Mouse (Mus musculus) urinary bladder, postnatal 36 days (tissue): ENCODE data around the gene Ptgs1.
"Not testable (repeated sequence)": the region's sequence is repeated elsewhere in the genome, so short reads cannot be mapped to it uniquely, and the experiment has no call there.

Source experiments
- DNase-seq, 2 experiments: peaks; one replicate each; pipeline ENCODE4 v3.0.0; 2022; ENCODE audit warnings: low spot score in 2 of 2, mixed read lengths in 1 of 2

The Ptgs1 gene

GRCm38 (mm10) chr2:36230366-36230765 lies at the start of gene Ptgs1:
Gene Ptgs1 (plus strand): TSS chr2:36230426.
- peak; percentile 60 to 72 for DNase-seq

- DNase-seq = not testable (repeated sequence)
Measured at GRCm38 (mm10) chr2:36181587-36182368, 48.4 kb upstream of the Ptgs1 start.

GRCm38 (mm10) chr2:36183278-36183677 lies 46.9 kb upstream of the Ptgs1 start:
- no peak for DNase-seq

- no peak for DNase-seq
Measured at GRCm38 (mm10) chr2:36184192-36184591, 46.0 kb upstream of the Ptgs1 start.

DNA sequence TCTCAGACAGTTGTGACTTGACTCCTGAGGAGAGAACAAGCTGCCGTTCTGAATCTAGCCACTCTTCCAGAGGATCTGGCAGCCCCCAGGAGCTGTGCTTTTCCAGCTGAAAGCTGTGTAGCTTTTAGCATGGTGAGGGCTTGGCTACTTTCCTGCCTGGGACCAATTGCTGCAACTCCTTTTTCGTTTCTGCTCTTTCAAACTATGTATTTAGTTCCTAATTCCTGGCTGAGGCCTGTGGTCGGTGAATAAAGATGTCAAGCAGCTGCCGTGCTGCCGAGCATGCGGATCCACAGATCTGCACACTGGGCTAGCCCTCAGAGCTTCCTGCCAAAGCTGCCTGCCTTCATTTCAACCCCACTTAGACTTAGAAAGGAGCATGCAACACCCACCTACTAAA lies 45.4 kb upstream of the Ptgs1 start:
- DNase-seq = no peak

- DNase-seq = not testable (repeated sequence)
Measured at GRCm38 (mm10) chr2:36189200-36189599, 41.0 kb upstream of the Ptgs1 start.

GRCm38 (mm10) chr2:36191098-36191941 lies 38.9 kb upstream of the Ptgs1 start:
- no peak for DNase-seq

GRCm38 (mm10) chr2:36197021-36197420 lies 33.2 kb upstream of the Ptgs1 start:
- DNase-seq = no peak

GRCm38 (mm10) chr2:36197919-36198881 lies 32.0 kb upstream of the Ptgs1 start:
- peak in 1 of 2 experiments; percentile 19 for DNase-seq

DNA sequence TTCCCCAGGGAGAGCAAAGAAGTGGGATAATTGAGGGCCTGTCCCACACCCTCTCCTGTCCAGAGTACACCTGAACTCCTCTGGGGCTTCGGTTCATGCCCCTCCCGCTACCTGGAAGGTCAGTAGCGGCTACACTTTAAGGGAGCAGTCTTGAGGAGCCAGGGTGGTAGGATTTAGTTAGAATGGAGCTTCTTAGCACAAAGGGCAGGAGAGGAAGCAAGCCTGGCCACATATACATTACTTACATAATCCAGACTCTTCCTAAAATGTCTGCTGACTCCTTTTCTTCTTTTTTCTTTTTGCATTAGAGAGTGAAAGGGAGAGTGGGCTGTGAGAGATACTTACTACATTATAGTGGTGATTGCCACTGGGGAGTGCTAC lies 31.4 kb upstream of the Ptgs1 start:
- no peak for DNase-seq

DNA sequence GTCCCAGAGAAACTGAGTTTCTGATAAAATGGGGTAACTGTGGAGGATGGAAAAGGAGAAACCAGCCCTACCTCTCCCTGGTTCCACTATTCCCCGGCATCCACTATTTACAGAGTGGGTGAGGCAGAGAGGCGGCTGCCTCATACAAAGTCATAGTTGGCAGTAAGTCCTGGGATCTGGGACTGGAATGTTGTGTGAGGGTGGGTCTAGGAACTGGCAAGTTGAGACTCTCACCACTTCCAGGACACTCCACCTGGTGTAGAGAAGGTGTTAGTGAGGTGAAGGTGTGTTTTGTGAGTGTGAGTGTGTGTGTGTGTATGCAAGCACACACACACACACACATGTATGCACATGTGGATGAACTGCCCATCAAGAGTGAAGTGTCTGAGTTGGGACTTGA lies 29.4 kb upstream of the Ptgs1 start:
- no peak for DNase-seq

GRCm38 (mm10) chr2:36201756-36202610 lies 28.2 kb upstream of the Ptgs1 start:
- DNase-seq = peak in 1 of 2 experiments; percentile 29

DNA sequence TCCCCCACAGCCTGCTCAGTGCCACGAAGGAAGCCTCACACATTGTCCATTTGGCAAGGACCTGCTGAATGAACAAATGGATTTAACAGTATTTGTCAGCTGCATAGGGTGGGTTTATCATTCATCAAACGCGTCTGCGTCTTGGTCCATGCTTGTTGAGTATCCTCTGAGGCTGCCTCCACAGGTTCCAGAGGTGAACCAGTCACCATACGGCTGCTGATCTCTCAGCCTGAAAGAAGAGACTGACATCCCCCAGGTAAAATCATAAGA lies 27.7 kb upstream of the Ptgs1 start:
- DNase-seq = no peak

- peak in 1 of 2 experiments; percentile 25 for DNase-seq
Measured at GRCm38 (mm10) chr2:36203011-36203825, 27.0 kb upstream of the Ptgs1 start.

GRCm38 (mm10) chr2:36204595-36204994 lies 25.6 kb upstream of the Ptgs1 start:
- no peak for DNase-seq

DNA sequence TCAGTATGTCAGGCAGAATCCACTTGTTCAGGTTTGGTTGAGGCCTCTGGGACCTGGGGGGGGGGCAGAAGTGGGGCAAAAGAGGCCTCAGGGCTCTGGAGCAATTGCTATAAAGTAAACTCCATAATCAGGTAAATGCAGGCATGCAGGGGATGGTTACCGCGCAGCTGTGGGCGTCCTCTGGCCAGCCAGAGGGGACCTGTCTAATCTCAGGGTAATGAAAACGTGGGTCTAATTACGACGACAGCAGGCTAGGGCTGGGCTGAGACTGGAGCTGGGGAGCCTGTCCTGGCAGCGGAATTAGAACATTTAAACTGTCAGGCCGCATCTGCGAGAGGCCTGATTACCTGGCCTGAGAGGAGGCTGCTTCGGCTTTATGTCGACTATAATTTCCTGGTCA lies 23.2 kb upstream of the Ptgs1 start:
- DNase-seq = no peak

DNA sequence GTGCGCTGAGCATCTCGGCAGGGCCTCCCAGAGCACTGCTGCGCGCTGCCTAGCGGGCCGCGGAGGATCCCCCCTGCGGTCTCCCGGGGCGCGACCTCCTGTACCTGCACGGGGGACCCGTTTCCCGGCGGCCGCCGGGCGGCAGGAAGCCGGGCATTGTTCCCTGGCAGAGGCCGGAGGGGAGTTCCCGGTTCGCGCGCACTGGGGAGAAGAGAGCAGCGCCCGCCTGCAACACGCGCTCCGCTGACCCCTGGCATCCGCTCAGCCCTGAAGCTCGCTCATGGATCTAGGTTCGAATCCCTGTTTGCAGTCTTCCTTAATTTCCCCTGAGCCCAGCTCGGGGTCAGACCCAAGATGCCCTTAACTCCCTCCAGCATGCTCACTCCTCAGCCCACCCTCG lies 19.4 kb upstream of the Ptgs1 start:
- no peak for DNase-seq

DNA sequence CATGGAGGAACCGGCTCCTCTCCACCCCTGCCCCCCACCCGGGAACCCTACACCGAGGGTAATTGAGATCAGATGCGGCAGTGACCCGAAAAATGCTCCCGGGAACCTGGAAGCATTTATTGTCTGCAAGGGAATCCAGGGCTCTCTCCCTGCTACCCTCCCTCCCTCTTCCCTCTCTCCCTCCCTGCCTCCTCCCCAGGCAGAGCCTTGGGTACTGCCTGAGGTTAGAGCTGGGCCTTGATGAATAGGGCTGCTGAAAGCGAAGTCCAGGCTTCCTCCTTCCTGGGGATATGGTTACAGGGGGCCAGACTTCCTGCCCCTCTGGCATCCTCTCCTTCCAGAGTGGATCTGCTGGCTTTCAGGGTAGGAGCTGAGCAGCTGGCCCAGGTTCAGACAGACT lies 18.4 kb upstream of the Ptgs1 start:
- DNase-seq = no peak

GRCm38 (mm10) chr2:36213108-36213507 lies 17.1 kb upstream of the Ptgs1 start:
- no peak for DNase-seq

- peak; percentile 83 to 86 for DNase-seq
Measured at GRCm38 (mm10) chr2:36214023-36214422, 16.2 kb upstream of the Ptgs1 start.
